Mouse (Mus musculus): ENCODE data around the gene Ccl19. TPM values are rescaled to one million over a fixed set of nuclear protein-coding genes. Genes with fewer than 3 reads are reported as not detected.

Ccl19 gene
- polyA plus RNA-seq (2014; fragmentation: Illumina TruSeq; extraction: RNeasy Lipid Tissue Mini Kit (QIAGEN cat#74804); ENCODE audit: low read depth, low replicate concordance): 7.4 TPM

GRCm38 (mm10) chr4:42756477-42756876, at the start of gene Ccl19:
Ccl19 (minus strand) TSS chr4:42756577.

GRCm38 (mm10) chr4:42773893-42774292, 17.5 kb upstream of the Ccl19 start, which contains the start of gene Ccl21a:
Ccl21a (minus strand) TSS chr4:42773993.

GRCm38 (mm10) chr4:42735245-42735644, 21.1 kb downstream of the Ccl19 start, which contains the start of gene 4930578G10Rik:
4930578G10Rik (plus strand) TSS chr4:42735545.

Other genes with a start within 250 kb of the Ccl19 start
- not detected for gene Fam205a2, start 228.4 kb downstream of the Ccl19 start, polyA plus RNA-seq (2014; fragmentation: Illumina TruSeq; extraction: RNeasy Lipid Tissue Mini Kit (QIAGEN cat#74804); ENCODE audit: low read depth, low replicate concordance)
- not detected for gene Gm10591, start 144.4 kb downstream of the Ccl19 start, polyA plus RNA-seq (2014; fragmentation: Illumina TruSeq; extraction: RNeasy Lipid Tissue Mini Kit (QIAGEN cat#74804); ENCODE audit: low read depth, low replicate concordance)
- 13.2 TPM for gene Gm2564, start 126.9 kb downstream of the Ccl19 start, polyA plus RNA-seq (2014; fragmentation: Illumina TruSeq; extraction: RNeasy Lipid Tissue Mini Kit (QIAGEN cat#74804); ENCODE audit: low read depth, low replicate concordance)
- not detected for gene Ccl27b, start 101.3 kb downstream of the Ccl19 start, polyA plus RNA-seq (2014; fragmentation: Illumina TruSeq; extraction: RNeasy Lipid Tissue Mini Kit (QIAGEN cat#74804); ENCODE audit: low read depth, low replicate concordance)
- gene Il11ra2, start 94.7 kb downstream of the Ccl19 start, polyA plus RNA-seq (2014; fragmentation: Illumina TruSeq; extraction: RNeasy Lipid Tissue Mini Kit (QIAGEN cat#74804); ENCODE audit: low read depth, low replicate concordance): not detected
- not detected for gene 4930578G10Rik, start 21.0 kb downstream of the Ccl19 start, polyA plus RNA-seq (2014; fragmentation: Illumina TruSeq; extraction: RNeasy Lipid Tissue Mini Kit (QIAGEN cat#74804); ENCODE audit: low read depth, low replicate concordance)
- 115 TPM for gene Ccl21a, start 17.4 kb upstream of the Ccl19 start, polyA plus RNA-seq (2014; fragmentation: Illumina TruSeq; extraction: RNeasy Lipid Tissue Mini Kit (QIAGEN cat#74804); ENCODE audit: low read depth, low replicate concordance)
- 0.31 TPM for gene Fam205a1, start 97.3 kb upstream of the Ccl19 start, polyA plus RNA-seq (2014; fragmentation: Illumina TruSeq; extraction: RNeasy Lipid Tissue Mini Kit (QIAGEN cat#74804); ENCODE audit: low read depth, low replicate concordance)
- gene Gm12394, start 100.2 kb upstream of the Ccl19 start, polyA plus RNA-seq (2014; fragmentation: Illumina TruSeq; extraction: RNeasy Lipid Tissue Mini Kit (QIAGEN cat#74804); ENCODE audit: low read depth, low replicate concordance): not detected
- 7.8 TPM for gene Fam205c, start 117.7 kb upstream of the Ccl19 start, polyA plus RNA-seq (2014; fragmentation: Illumina TruSeq; extraction: RNeasy Lipid Tissue Mini Kit (QIAGEN cat#74804); ENCODE audit: low read depth, low replicate concordance)
- gene Phf24, start 160.1 kb upstream of the Ccl19 start, polyA plus RNA-seq (2014; fragmentation: Illumina TruSeq; extraction: RNeasy Lipid Tissue Mini Kit (QIAGEN cat#74804); ENCODE audit: low read depth, low replicate concordance): 1.0 TPM
- 12.6 TPM for gene Dnajb5, start 193.2 kb upstream of the Ccl19 start, polyA plus RNA-seq (2014; fragmentation: Illumina TruSeq; extraction: RNeasy Lipid Tissue Mini Kit (QIAGEN cat#74804); ENCODE audit: low read depth, low replicate concordance)
- 0.30 TPM for gene 1700022I11Rik, start 213.0 kb upstream of the Ccl19 start, polyA plus RNA-seq (2014; fragmentation: Illumina TruSeq; extraction: RNeasy Lipid Tissue Mini Kit (QIAGEN cat#74804); ENCODE audit: low read depth, low replicate concordance)
- gene Vcp, start 243.9 kb upstream of the Ccl19 start, polyA plus RNA-seq (2014; fragmentation: Illumina TruSeq; extraction: RNeasy Lipid Tissue Mini Kit (QIAGEN cat#74804); ENCODE audit: low read depth, low replicate concordance): 276 TPM

Measured in adipose tissue, adult 10 weeks (tissue).